Mouse (Mus musculus) lung, postnatal 0 days (tissue): ENCODE measurements around the gene Hira. TPM values are rescaled to one million over a fixed set of nuclear protein-coding genes. Genes with fewer than 3 reads are reported as not detected.
"Not testable (repeated sequence)": the region's sequence is repeated elsewhere in the genome, so short reads cannot be mapped to it uniquely, and the experiment has no call there.

Experiments used
- ATAC-seq: fragments of 200-750 bp; cut with Nextera tagmentation; 2 replicates; pipeline ENCODE4 v1.8.0; 2017; ENCODE audit warnings: moderate library complexity
- DNase-seq: peaks from one replicate; pipeline ENCODE4 v3.0.0-alpha.2; 2016; ENCODE audit warnings: low spot score
- H3K27ac ChIP-seq: fragments of 300-500 bp; sonication (generic); 2 replicates; pipeline ENCODE4 v1.5.1; 2014; ENCODE audit warnings: antibody characterized with exemption, mild to moderate bottlenecking, low read length, mixed read lengths
- H3K27me3 ChIP-seq: fragments of 300-500 bp; sonication (generic); replicated peaks from 2 replicates; pipeline ENCODE4 v1.6.1; 2014; ENCODE audit warnings: low read length, mixed read lengths; ENCODE audit not compliant: insufficient read depth
- H3K36me3 ChIP-seq: fragments of 300-500 bp; sonication (generic); 2 replicates; pipeline ENCODE4 v1.6.1; 2014; ENCODE audit warnings: low read length, mixed read lengths; ENCODE audit not compliant: insufficient read depth
- H3K4me1 ChIP-seq: fragments of 300-500 bp; sonication (generic); 2 replicates; pipeline ENCODE4 v1.6.1; 2014; ENCODE audit warnings: antibody characterized with exemption, low read depth, low read length, mixed read lengths; ENCODE audit not compliant: insufficient read depth
- H3K4me2 ChIP-seq: fragments of 300-500 bp; sonication (generic); replicated peaks from 2 replicates; pipeline ENCODE4 v1.6.1; 2014; ENCODE audit warnings: low read depth, mild to moderate bottlenecking, low read length, moderate library complexity, mixed read lengths
- H3K4me3 ChIP-seq: fragments of 300-500 bp; sonication (generic); 2 replicates; pipeline ENCODE4 v1.5.1; 2014; ENCODE audit warnings: low read depth, low read length
- H3K9ac ChIP-seq: fragments of 300-500 bp; sonication (generic); replicated peaks from 2 replicates; pipeline ENCODE4 v1.6.1; 2014; ENCODE audit warnings: low read depth, mild to moderate bottlenecking
- H3K9me3 ChIP-seq: fragments of 300-500 bp; sonication (generic); 2 replicates; pipeline ENCODE4 v1.6.1; 2016; ENCODE audit warnings: low read length, mixed read lengths
- CTCF ChIP-seq: IDR thresholded peaks from 2 replicates; pipeline ENCODE4 v1.5.1; 2016; ENCODE audit warnings: antibody characterized with exemption, mild to moderate bottlenecking
- EP300 ChIP-seq: IDR thresholded peaks from 2 replicates; pipeline ENCODE4 v1.6.1; 2016; ENCODE audit warnings: antibody characterized with exemption, mild to moderate bottlenecking, control low read depth
- WGBS: fragments of 180-500 bp; shearing (Covaris S2); extraction: QIAGEN DNeasy Blood & Tissue Kit; methylation state at CpG from one replicate; pipeline ENCODE4 v1.1.7; 2014; 5-methylcytosine and 5-hydroxymethylcytosine counted together
- polyA plus RNA-seq: library from polyadenylated mRNA; unstranded; fragments of >200 nt; fragmentation: Nextera tagmentation; extraction: Ambion mirVana; gene quantifications from 2 replicates; pipeline ENCODE4 v1.2.1, GENCODE M21; 2015

The Hira gene
- polyA plus RNA-seq, 1 experiment from 2014 or later = 8.4 TPM

- Histone ChIP-seq H3K9me3 (no peaks in the 10 kb centered on the region), H3K27ac (no peak overlapping the region), H3K4me1 (no peaks in the 10 kb centered on the region), H3K4me3 (no peak overlapping the region), H3K27me3 (no peaks in the 10 kb centered on the region), H3K9ac (no peak overlapping the region), H3K36me3 (no peaks in the 10 kb centered on the region; the same call in 1 of the 2 replicates), H3K4me2 (no peak overlapping the region)
- DNase-seq (no peak), ATAC-seq (no peak)
- TF ChIP-seq CTCF (no peak), EP300 (no peak)
- 91% methylated on average over 4 of the region's 4 CpGs for WGBS
Observed at GRCm38 (mm10) chr16:18838346-18838745, 38.5 kb upstream of the Hira start.

- DNase-seq (no peak), ATAC-seq (no peak)
- no peaks in the 10 kb centered on the region for H3K4me1 ChIP-seq
- H3K27me3 ChIP-seq = no peaks in the 10 kb centered on the region
- WGBS = 84% methylated on average over 15 of the region's 15 CpGs
- no peak overlapping the region for H3K9ac ChIP-seq
- no peak for TF ChIP-seq CTCF
- no peak for TF ChIP-seq EP300
- no peaks in the 10 kb centered on the region for H3K36me3 ChIP-seq
- H3K27ac ChIP-seq = no peak overlapping the region
- no peaks in the 10 kb centered on the region for H3K9me3 ChIP-seq
- no peak overlapping the region for H3K4me3 ChIP-seq
- no peak overlapping the region for H3K4me2 ChIP-seq
Observed at GRCm38 (mm10) chr16:18846301-18846820, 30.5 kb upstream of the Hira start.

GRCm38 (mm10) chr16:18849521-18850190, 27.2 kb upstream of the Hira start:
- not testable (repeated sequence) for H3K4me2 ChIP-seq, H3K4me3 ChIP-seq, ATAC-seq, H3K36me3 ChIP-seq, H3K27me3 ChIP-seq, H3K4me1 ChIP-seq, H3K27ac ChIP-seq, H3K9ac ChIP-seq, H3K9me3 ChIP-seq, DNase-seq
- 89% methylated on average over 14 of the region's 17 CpGs for WGBS

GRCm38 (mm10) chr16:18858551-18858950, 18.3 kb upstream of the Hira start:
- no peaks in the 10 kb centered on the region for H3K4me1 ChIP-seq
- no peaks in the 10 kb centered on the region for H3K9me3 ChIP-seq
- ATAC-seq (peak; percentile 21; the same call in 1 of the 2 replicates), DNase-seq (peak; percentile 75)
- no peak overlapping the region for H3K27ac ChIP-seq
- H3K4me3 ChIP-seq = no peak overlapping the region
- H3K9ac ChIP-seq = no peak overlapping the region
- no peaks in the 10 kb centered on the region for H3K27me3 ChIP-seq
- H3K36me3 ChIP-seq = no peaks in the 10 kb centered on the region
- no peak overlapping the region for H3K4me2 ChIP-seq
- TF ChIP-seq CTCF = peak; percentile 69
- TF ChIP-seq EP300 = no peak

GRCm38 (mm10) chr16:18860186-18860585, 16.7 kb upstream of the Hira start:
- TF ChIP-seq EP300 (no peak), CTCF (no peak)
- 70% methylated on average over 1 of the region's 1 CpGs for WGBS
- no peaks in the 10 kb centered on the region for H3K27me3 ChIP-seq
- no peak overlapping the region for H3K27ac ChIP-seq
- no peaks in the 10 kb centered on the region for H3K9me3 ChIP-seq
- no peak for ATAC-seq
- no peaks in the 10 kb centered on the region for H3K4me1 ChIP-seq
- DNase-seq = no peak
- no peak overlapping the region for H3K4me2 ChIP-seq
- no peak overlapping the region for H3K9ac ChIP-seq
- no peaks in the 10 kb centered on the region for H3K36me3 ChIP-seq
- no peak overlapping the region for H3K4me3 ChIP-seq

GRCm38 (mm10) chr16:18870495-18870894, 6.3 kb upstream of the Hira start:
- WGBS = 66% methylated on average over 1 of the region's 1 CpGs
- H3K9me3 ChIP-seq, H3K4me1 ChIP-seq, H3K4me3 ChIP-seq, H3K4me2 ChIP-seq, H3K27ac ChIP-seq, ATAC-seq, H3K27me3 ChIP-seq, DNase-seq, H3K9ac ChIP-seq: not testable (repeated sequence)
- peaks cover 16% of the 10 kb centered on the region; the same call in 1 of the 2 replicates for H3K36me3 ChIP-seq

- H3K36me3 ChIP-seq = peaks cover 16% of the 10 kb centered on the region; the same call in 1 of the 2 replicates
- ATAC-seq (no peak), DNase-seq (no peak)
- H3K4me3 ChIP-seq = peak overlapping the region; percentile 88
- no peaks in the 10 kb centered on the region for H3K9me3 ChIP-seq
- no peaks in the 10 kb centered on the region for H3K27me3 ChIP-seq
- peak overlapping the region; percentile 95 for H3K27ac ChIP-seq
- H3K9ac ChIP-seq = peak overlapping the region; percentile 76
- no peak for TF ChIP-seq CTCF
- no peak for TF ChIP-seq EP300
- 1% methylated on average over 17 of the region's 17 CpGs for WGBS
- H3K4me2 ChIP-seq = peak overlapping the region; percentile 95
- H3K4me1 ChIP-seq = peaks cover 7% of the 10 kb centered on the region; the same call in 1 of the 2 replicates
Observed at GRCm38 (mm10) chr16:18876091-18876441, 771 bp upstream of the Hira start.
